Mouse (Mus musculus): ENCODE data around the gene Slc17a8.

- TF ChIP-seq CTCF (IDR thresholded peaks at IDR 0.05; ENCODE audit: control insufficient read depth, insufficient read depth, insufficient replicate concordance, low read depth, low read length) (no peak), POLR2A (IDR thresholded peaks at IDR 0.05; ENCODE audit: control insufficient read depth, low read depth, low read length) (no peak)
These were observed 9.0 kb upstream of the Slc17a8 start for GRCm38 (mm10) chr10:89630052-89630451.
